Mouse (Mus musculus) testis, adult 2 months (tissue): ENCODE results near the gene Dpep1. TPM values are rescaled to one million over a fixed set of nuclear protein-coding genes. Genes with fewer than 3 reads are reported as not detected.
"Not testable (repeated sequence)": the region's sequence is repeated elsewhere in the genome, so short reads cannot be mapped to it uniquely, and the experiment has no call there.

Experiments
- H3K27ac ChIP-seq: fragments of 200-500 bp; 2 replicates; pipeline ENCODE4 v1.5.1; 2012; ENCODE audit warnings: low read depth, low read length; ENCODE audit not compliant: control insufficient read depth, insufficient read depth
- H3K27me3 ChIP-seq: fragments of 200-500 bp; 2 replicates; pipeline ENCODE4 v1.6.1; 2012; ENCODE audit warnings: mild to moderate bottlenecking, low read length, moderate library complexity; ENCODE audit not compliant: control insufficient read depth, insufficient read depth
- H3K36me3 ChIP-seq: fragments of 200-500 bp; 2 replicates; pipeline ENCODE4 v1.6.1; 2012; ENCODE audit warnings: mild to moderate bottlenecking, low read length; ENCODE audit not compliant: control insufficient read depth, insufficient read depth
- H3K4me1 ChIP-seq: fragments of 200-500 bp; 2 replicates; pipeline ENCODE4 v1.6.1; 2012; ENCODE audit warnings: low read length; ENCODE audit not compliant: control insufficient read depth, insufficient read depth
- H3K4me3 ChIP-seq: fragments of 200-500 bp; 2 replicates; pipeline ENCODE4 v1.5.1; 2012; ENCODE audit warnings: low read depth, mild to moderate bottlenecking, low read length, moderate library complexity, mixed read lengths; ENCODE audit not compliant: control insufficient read depth
- CTCF ChIP-seq: fragments of 200-500 bp; IDR thresholded peaks from 2 replicates; pipeline ENCODE4 v1.5.1; 2012; ENCODE audit warnings: low read depth, mild to moderate bottlenecking, inconsistent platforms, low read length, moderate library complexity; ENCODE audit not compliant: control insufficient read depth, insufficient read depth, insufficient replicate concordance
- POLR2A ChIP-seq: fragments of 200-500 bp; IDR thresholded peaks from 2 replicates; pipeline ENCODE4 v1.6.1; 2012; ENCODE audit warnings: low read depth, mild to moderate bottlenecking, inconsistent platforms, low read length, moderate library complexity; ENCODE audit not compliant: control insufficient read depth
- polyA plus RNA-seq: library from polyadenylated mRNA; depleted of rRNA; stranded (reverse); fragments of >200 nt; gene quantifications from 2 replicates; pipeline ENCODE4 v1.2.3, GENCODE M21; 2012

Gene Dpep1
- polyA plus RNA-seq, 1 experiment = 10.5 TPM

DNA sequence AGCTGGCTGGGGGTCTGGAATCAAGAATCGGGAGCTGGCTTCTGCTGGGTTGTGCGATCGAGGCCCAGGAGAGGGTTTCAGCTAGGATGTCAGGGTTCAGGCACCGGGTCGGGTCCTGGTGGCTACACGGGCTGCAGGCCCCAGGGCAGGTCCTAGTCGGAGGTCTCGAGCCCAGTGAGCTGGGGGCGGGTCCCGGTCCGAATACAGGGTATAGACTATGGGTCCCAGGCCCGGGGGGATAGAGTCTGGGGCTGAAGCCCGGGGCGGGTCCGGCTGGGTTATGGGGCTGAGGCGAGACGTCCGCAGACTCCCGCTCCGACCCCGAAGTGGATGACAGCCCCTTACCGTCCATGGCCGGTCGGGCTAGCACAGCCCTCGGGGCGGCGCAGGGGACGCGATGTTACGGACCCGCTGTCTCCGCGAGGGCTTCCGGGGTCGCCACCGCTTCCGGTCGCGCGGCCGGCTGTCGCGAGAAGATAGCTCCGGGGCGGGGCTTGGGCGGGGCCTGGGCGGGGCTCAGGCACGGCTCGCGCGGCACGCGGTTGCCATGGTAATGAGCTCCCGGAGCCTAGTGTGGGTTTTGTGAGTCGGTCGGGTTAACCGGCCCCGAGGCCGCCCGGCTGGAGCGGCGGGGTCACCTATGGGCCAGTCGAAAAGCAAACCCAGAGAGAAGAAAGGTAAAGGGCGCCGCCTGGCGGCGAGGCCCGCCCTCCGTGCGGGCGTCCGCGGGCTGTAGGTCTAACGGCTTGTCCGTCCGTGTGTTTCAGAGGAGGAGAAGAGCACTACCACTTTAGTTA is 26.5 kb downstream of the Dpep1 start, which contains the start of the genes Chmp1a and Spata33:
Gene Chmp1a, minus strand, starts transcription at position 443 of the 797 bp plus-strand sequence.
Gene Spata33, plus strand, starts transcription at position 512 of the 797 bp plus-strand sequence.
- H3K27me3 ChIP-seq = no peaks in the 10 kb centered on the region
- H3K36me3 ChIP-seq = peaks cover 4% of the 10 kb centered on the region
- peak within 1 kb of the TSS; percentile 91 for H3K4me3 ChIP-seq
- peak within 1 kb of the TSS; percentile 92 for H3K27ac ChIP-seq
- TF ChIP-seq CTCF (peak; percentile 51), POLR2A (peak; percentile 81)
- peaks cover 3% of the 10 kb centered on the region for H3K4me1 ChIP-seq

DNA sequence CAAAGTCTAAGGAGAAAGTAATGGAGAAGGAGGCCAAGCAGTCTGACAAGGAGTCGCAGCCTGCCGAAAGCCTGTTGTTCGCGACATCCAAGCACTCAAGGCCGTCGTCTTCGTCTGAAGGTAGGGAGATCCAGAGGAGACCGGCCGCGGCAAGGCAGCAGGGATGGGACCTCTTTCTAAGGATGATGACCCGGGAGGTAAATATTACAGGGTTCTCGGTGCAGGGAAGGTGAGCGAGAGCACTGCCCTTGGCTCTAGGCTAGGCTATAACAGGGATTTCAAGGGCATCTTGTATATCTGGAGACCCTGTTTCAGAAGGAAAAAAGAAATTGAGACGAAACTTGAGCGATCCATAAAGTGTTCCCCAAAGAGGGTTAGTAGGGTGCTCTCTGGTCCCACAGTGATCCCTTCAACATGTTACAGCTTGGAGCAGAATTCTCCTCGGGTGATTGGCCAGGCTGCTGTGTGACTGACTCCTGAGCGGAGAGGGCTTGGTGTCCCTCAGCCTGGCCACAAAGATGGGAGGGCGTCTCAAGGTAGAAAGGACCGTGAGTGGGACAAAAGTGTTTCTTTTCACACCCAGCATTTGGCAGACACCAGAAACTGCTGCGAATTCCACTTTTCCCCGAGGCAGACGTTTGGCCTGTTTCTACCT is 27.2 kb downstream of the Dpep1 start:
- TF ChIP-seq POLR2A (no peak), CTCF (no peak)
- Histone ChIP-seq H3K4me1 (peaks cover 3% of the 10 kb centered on the region), H3K27ac (peak overlapping the region; percentile 92), H3K36me3 (peaks cover 4% of the 10 kb centered on the region), H3K27me3 (no peaks in the 10 kb centered on the region), H3K4me3 (peak overlapping the region; percentile 91)

DNA sequence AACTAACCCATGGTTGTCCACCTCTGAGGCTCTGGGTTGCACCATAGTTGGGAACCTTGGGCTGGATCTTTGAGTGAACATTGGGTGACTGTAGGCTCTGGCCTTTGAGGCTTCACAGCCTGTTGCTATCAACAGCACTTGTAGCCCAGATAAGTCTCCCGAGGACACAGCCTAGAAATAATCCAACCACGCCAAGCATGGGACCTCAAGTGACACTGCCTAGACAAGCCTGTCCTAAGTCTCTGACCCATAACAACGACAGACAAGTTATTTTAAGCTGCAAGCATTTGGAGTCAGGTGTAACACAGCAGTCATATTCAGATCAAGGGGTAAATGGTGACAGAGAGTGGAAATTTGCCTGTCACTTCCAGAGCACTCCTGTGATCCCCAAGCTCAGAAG is 29.4 kb downstream of the Dpep1 start:
- Histone ChIP-seq H3K36me3 (peaks cover 4% of the 10 kb centered on the region), H3K4me3 (peak overlapping the region; percentile 15), H3K27ac (no peak overlapping the region), H3K27me3 (no peaks in the 10 kb centered on the region), H3K4me1 (peaks cover 3% of the 10 kb centered on the region)
- TF ChIP-seq POLR2A = no peak
- no peak for TF ChIP-seq CTCF

DNA sequence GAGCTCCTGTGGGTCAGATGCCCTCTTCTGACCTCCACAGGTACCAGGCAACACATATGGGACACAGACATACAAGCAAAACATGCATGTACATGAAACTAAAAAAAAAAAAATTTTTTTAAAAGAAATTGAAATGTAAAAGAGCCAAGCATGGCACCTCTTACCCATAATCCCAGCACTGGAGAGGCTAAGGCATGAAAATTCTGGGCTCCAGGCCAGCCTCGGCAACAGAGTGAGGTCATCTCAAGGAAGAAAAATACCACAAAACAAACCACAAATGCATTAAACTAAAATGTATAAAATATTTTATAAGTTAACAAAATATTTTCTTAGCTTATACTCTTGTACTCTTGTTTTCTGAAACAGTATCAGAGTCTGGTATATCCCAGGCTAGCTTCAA is 34.9 kb downstream of the Dpep1 start:
- Histone ChIP-seq H3K36me3 (no peaks in the 10 kb centered on the region), H3K27ac (no peak overlapping the region), H3K4me3 (no peak overlapping the region), H3K27me3 (no peaks in the 10 kb centered on the region), H3K4me1 (peaks cover 3% of the 10 kb centered on the region)
- TF ChIP-seq POLR2A (no peak), CTCF (no peak)

DNA sequence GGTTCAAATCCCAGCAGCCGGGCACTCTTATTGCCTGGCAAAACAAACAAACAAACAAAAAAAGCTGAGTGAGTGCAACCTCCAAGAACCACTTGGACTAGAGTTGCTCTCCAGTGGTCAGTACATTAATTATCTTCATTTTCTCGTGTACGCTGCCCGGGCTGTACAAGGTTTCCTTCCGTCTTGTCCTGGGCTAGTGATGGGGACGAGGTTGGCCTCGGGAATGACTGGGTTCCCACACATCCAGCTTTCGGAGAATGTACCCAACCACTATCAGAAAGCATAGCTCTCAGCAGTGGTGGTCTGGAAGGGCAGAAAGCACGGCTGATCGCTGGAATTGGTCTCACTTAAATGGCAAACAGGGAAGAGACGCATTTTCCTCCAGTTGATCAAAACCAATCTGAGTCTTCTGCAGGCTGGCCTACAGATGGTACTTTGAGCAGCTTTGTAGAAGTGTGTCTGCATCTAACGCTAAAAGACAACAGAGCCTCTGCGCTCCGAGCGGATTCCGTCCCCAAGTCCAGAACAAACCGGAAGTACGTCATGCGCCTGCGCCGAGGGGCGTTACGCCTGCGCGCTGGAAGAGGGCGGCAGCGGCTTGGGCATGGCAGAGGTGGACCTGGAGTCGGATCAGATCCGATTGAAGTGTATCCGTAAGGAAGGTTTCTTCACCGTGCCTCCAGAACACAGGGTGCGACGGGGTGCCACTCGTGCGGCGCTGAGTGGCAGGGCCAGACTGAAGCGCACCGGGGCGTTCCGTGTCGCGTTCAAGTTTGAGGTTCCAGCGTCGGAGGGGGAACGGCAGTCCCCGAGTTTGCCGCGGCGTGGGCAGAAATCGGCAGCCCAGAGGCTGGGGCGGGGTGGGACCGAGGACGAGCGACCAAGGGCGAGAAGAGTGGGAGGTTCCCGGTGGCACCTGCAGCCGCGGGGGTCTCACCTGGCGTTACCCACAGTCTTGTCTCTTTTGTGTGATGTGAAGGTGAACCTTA is 38.5 kb downstream of the Dpep1 start, which contains the start of gene Cdk10:
Gene Cdk10, plus strand, starts transcription at position 565 of the 989 bp plus-strand sequence.
- TF ChIP-seq POLR2A (peak; percentile 97), CTCF (no peak)
- Histone ChIP-seq H3K27ac (peak within 1 kb of the TSS; percentile 79), H3K4me3 (peak within 1 kb of the TSS; percentile 92), H3K4me1 (peaks cover 3% of the 10 kb centered on the region), H3K36me3 (peaks cover 3% of the 10 kb centered on the region), H3K27me3 (no peaks in the 10 kb centered on the region)

DNA sequence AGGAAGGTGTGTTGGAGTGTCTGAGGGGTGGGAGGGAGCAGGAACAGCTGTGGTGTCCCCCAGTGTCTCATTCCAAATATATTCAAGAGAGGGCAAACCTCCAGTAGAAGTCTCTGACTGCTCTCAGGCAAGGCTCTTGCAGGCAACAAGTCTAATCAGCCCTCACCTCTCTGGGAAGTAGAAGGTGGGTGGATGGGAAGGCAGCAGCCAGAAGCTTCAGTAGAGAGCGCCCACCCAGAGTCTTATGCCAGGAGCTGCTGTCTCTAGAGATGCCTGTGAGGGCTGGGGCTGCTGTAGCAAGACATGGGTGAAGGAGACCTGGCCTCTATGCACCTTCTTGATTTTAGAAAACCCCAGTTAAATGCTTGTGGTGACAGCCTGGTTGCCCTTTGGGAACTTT is 42.4 kb downstream of the Dpep1 start:
- H3K4me3 ChIP-seq = no peak overlapping the region
- no peak overlapping the region for H3K27ac ChIP-seq
- peaks cover 3% of the 10 kb centered on the region for H3K36me3 ChIP-seq
- TF ChIP-seq POLR2A = no peak
- TF ChIP-seq CTCF = no peak
- peaks cover 3% of the 10 kb centered on the region for H3K4me1 ChIP-seq
- no peaks in the 10 kb centered on the region for H3K27me3 ChIP-seq

DNA sequence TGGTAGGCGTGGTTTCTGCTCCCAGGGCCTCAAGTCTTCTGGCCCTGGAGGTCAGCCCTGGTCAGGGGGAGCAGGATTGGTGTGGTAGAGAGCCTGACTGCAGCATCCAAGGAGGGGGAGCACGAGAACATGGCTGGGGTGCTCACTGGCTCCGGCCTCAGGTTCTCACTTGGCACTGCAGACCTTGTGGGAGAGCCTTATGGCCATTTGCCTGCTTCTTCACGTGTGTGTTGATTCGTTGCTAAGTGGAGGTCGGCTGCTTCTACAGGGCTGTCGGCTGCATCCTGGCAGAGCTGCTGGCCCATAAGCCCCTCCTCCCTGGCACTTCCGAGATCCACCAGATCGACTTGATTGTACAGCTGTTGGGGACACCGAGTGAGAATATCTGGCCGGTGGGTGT is 44.3 kb downstream of the Dpep1 start:
- not testable (repeated sequence) for H3K4me1 ChIP-seq, H3K36me3 ChIP-seq, H3K27ac ChIP-seq, H3K27me3 ChIP-seq, H3K4me3 ChIP-seq
